In the genomic region with DNA sequence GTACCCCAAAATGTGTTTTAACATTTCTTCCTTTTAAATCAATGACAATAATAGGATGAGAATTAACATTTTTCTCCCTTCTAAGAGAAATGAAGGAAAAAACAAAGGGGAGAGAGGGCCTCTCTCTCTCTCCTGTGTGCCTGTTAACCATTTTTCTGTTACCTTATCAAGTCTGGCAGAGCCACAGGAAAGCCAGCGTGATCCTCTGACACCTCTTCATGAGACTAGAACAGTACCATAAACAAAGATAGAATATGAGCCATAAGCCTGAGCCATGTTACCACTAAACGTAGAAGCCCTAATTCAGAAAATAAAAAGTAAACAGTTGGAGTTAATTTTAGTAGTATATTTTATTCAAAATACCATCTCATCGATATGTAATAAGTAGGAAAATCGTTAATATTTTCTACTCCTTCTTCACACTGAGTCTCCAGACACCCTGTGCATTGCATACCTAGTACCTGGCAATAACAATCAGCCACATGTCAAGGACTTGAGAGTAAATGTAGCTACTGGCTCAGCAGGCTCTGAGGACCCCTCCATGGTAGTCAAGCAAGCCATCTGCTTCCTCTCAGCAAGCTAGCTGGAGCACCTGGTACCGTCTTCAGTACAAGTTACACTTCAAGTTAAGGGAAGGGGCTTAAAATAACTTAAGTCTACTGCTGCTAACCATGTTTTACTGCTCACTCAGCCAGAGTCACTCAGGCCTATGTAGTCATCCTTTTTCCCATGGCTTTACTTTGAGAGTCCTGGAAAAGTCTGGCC, we compare ENCODE assay signal across 8 mouse cellular contexts. TPM values are rescaled to one million over a fixed set of nuclear protein-coding genes. Genes with fewer than 3 reads are reported as not detected.
DNase-seq lines count a peak whose midpoint lies in the region; ATAC-seq and TF ChIP-seq lines count a peak whose summit lies in the region.

No protein-coding gene starts in this region.

- H3K4me2 ChIP-seq in embryonic facial prominence, embryonic 13.5 days: peak overlapping the region; percentile 85
- peak overlapping the region; percentile 98 for H3K4me2 ChIP-seq in hindbrain, embryonic 16.5 days (ENCODE audit: low read length)
- peak overlapping the region; percentile 99 for H3K4me2 ChIP-seq in midbrain, postnatal 0 days (ENCODE audit: low read depth, low read length, poor library complexity, severe bottlenecking)

- DNase-seq in liver, adult 2 months (ENCODE audit: extremely low read depth, low read depth, low spot score): no peak
- no peak for DNase-seq in liver
- peak; percentile 6 for DNase-seq in midbrain, postnatal 0 days (ENCODE audit: low spot score)
- no peak for DNase-seq in adrenal gland, postnatal 25 days
- no peak for DNase-seq in embryo, embryonic 9.5 days (ENCODE audit: extremely low spot score)

- no peak for TF ChIP-seq POLR2A in liver, adult 2 months (IDR thresholded peaks at IDR 0.05; ENCODE audit: extremely low read depth, insufficient read depth, low read length)

- H3K79me2 ChIP-seq in liver, adult 2 months (ENCODE audit: control insufficient read depth, insufficient read depth, low read length): peaks cover 47% of the 10 kb centered on the region

- no peak overlapping the region for H3K27ac ChIP-seq in liver, adult 2 months (replicated peaks; ENCODE audit: insufficient read depth, low read depth, low read length)
- H3K27ac ChIP-seq in embryonic facial prominence, embryonic 13.5 days: no peak overlapping the region
- H3K27ac ChIP-seq in hindbrain, embryonic 16.5 days (ENCODE audit: low read depth, low read length): no peak overlapping the region
- no peak overlapping the region for H3K27ac ChIP-seq in midbrain, postnatal 0 days (ENCODE audit: low read depth, low read length)

- TF ChIP-seq CTCF in liver, adult 2 months (IDR thresholded peaks at IDR 0.05; ENCODE audit: low read depth, low read length): no peak
- TF ChIP-seq CTCF in midbrain, postnatal 0 days (IDR thresholded peaks at IDR 0.05): no peak

- H3K36me3 ChIP-seq in liver, adult 2 months (ENCODE audit: control insufficient read depth, insufficient read depth, low read length): no peaks in the 10 kb centered on the region
- no peaks in the 10 kb centered on the region for H3K36me3 ChIP-seq in embryonic facial prominence, embryonic 13.5 days
- H3K36me3 ChIP-seq in hindbrain, embryonic 16.5 days (ENCODE audit: control insufficient read depth, insufficient read depth, low read length): no peaks in the 10 kb centered on the region
- no peaks in the 10 kb centered on the region for H3K36me3 ChIP-seq in midbrain, postnatal 0 days (ENCODE audit: insufficient read depth, low read length)

- H3K27me3 ChIP-seq in liver, adult 2 months (ENCODE audit: control insufficient read depth, insufficient read depth, low read length): no peaks in the 10 kb centered on the region
- no peaks in the 10 kb centered on the region for H3K27me3 ChIP-seq in embryonic facial prominence, embryonic 13.5 days
- no peaks in the 10 kb centered on the region for H3K27me3 ChIP-seq in hindbrain, embryonic 16.5 days (replicated peaks; ENCODE audit: control insufficient read depth, insufficient read depth, low read length)
- peaks cover 8% of the 10 kb centered on the region; the same call in 1 of the 2 replicates for H3K27me3 ChIP-seq in midbrain, postnatal 0 days (ENCODE audit: insufficient read depth, low read length)

- peak overlapping the region; percentile 97 for H3K4me3 ChIP-seq in liver, adult 2 months (ENCODE audit: insufficient read depth, low read depth, low read length)
- H3K4me3 ChIP-seq in embryonic facial prominence, embryonic 13.5 days: peak overlapping the region; percentile 81
- H3K4me3 ChIP-seq in hindbrain, embryonic 16.5 days (ENCODE audit: low read length): peak overlapping the region; percentile 86
- peak overlapping the region; percentile 69; the same call in 1 of the 2 replicates for H3K4me3 ChIP-seq in midbrain, postnatal 0 days (ENCODE audit: low read depth, low read length)

- peak overlapping the region; percentile 40; the same call in 1 of the 2 replicates for H3K9ac ChIP-seq in liver, adult 2 months (ENCODE audit: low read depth, low read length)
- H3K9ac ChIP-seq in embryonic facial prominence, embryonic 13.5 days: peak overlapping the region; percentile 87
- no peak overlapping the region for H3K9ac ChIP-seq in hindbrain, embryonic 16.5 days (ENCODE audit: low read depth, low read length)
- no peak overlapping the region for H3K9ac ChIP-seq in midbrain, postnatal 0 days (replicated peaks; ENCODE audit: low read length, poor library complexity, severe bottlenecking)

- H3K9me3 ChIP-seq in embryonic facial prominence, embryonic 13.5 days: no peaks in the 10 kb centered on the region
- no peaks in the 10 kb centered on the region for H3K9me3 ChIP-seq in hindbrain, embryonic 16.5 days (ENCODE audit: control insufficient read depth, low read length)
- H3K9me3 ChIP-seq in midbrain, postnatal 0 days (ENCODE audit: low read length): no peaks in the 10 kb centered on the region

- WGBS in liver, adult 2 months: 67% methylated on average over 5 of the region's 5 CpGs
- WGBS in embryonic facial prominence, embryonic 13.5 days: 65% methylated on average over 5 of the region's 5 CpGs
- 77% methylated on average over 5 of the region's 5 CpGs for WGBS in hindbrain, embryonic 16.5 days
- 77% methylated on average over 5 of the region's 5 CpGs for WGBS in midbrain, postnatal 0 days

- peaks cover 14% of the 10 kb centered on the region for H3K4me1 ChIP-seq in liver, adult 2 months (ENCODE audit: control insufficient read depth, insufficient read depth, low read length)
- H3K4me1 ChIP-seq in embryonic facial prominence, embryonic 13.5 days: peaks cover 36% of the 10 kb centered on the region
- peaks cover 8% of the 10 kb centered on the region for H3K4me1 ChIP-seq in hindbrain, embryonic 16.5 days (ENCODE audit: control insufficient read depth, insufficient read depth, low read depth, low read length)
- peaks cover 3% of the 10 kb centered on the region; the same call in 1 of the 2 replicates for H3K4me1 ChIP-seq in midbrain, postnatal 0 days (ENCODE audit: insufficient read depth, low read length)

- ATAC-seq in embryonic facial prominence, embryonic 13.5 days (ENCODE audit: insufficient number of reproducible peaks, insufficient read depth, low FRiP score, low TSS enrichment, low read depth): no peak
- ATAC-seq in hindbrain, embryonic 16.5 days: no peak
- ATAC-seq in midbrain, postnatal 0 days (ENCODE audit: low FRiP score): no peak
- ATAC-seq in megakaryocyte progenitor cell, adult 5-6 weeks (replicated peaks; ENCODE audit: poor library complexity): no peak

RNA-seq across cellular contexts. Expression of a gene that starts 2.2 kb away (rescaled TPM):
- total RNA-seq in liver, adult 2 months (2014; rRNA removed): 3.8 and 6.7 TPM in 2 replicates
- 3.3 TPM in 2 replicates for polyA plus RNA-seq in liver, adult 2 months (2012; rRNA removed)
- polyA plus RNA-seq in embryonic facial prominence, embryonic 13.5 days (2015; fragmentation: Nextera tagmentation; extraction: Ambion mirVana): 11.1 and 11.6 TPM in 2 replicates
- polyA plus RNA-seq in hindbrain, embryonic 16.5 days (2015; fragmentation: Nextera tagmentation; extraction: Ambion mirVana): 3.7 and 4.2 TPM in 2 replicates
- total RNA-seq in midbrain, postnatal 0 days (2014; rRNA removed): 2.8 and 4.1 TPM in 2 replicates
- polyA plus RNA-seq in midbrain, postnatal 0 days (2015; fragmentation: Nextera tagmentation; extraction: Ambion mirVana): 1.3 and 1.8 TPM in 2 replicates
- 13.9 and 15.3 TPM in 2 replicates for total RNA-seq in adrenal gland, postnatal 25 days (2021)
- total RNA-seq in megakaryocyte progenitor cell, adult 5-6 weeks (2015): 6.5 and 9.8 TPM in 2 replicates
- total RNA-seq in megakaryocyte progenitor cell, adult 5-6 weeks (2017): 4.9 and 5.1 TPM in 2 replicates

Comparison
In these comparisons a context has a peak if more than half of its experiments do, and no peak if none do; other contexts are left out.
1. H3K9ac ChIP-seq: peak in liver, adult 2 months (single experiment) and embryonic facial prominence, embryonic 13.5 days (single experiment); none in hindbrain, embryonic 16.5 days (single experiment) and midbrain, postnatal 0 days (single experiment).
2. Peak in every context shown above with its lines, with median percentiles within 50 percentile points of each other: H3K4me3 ChIP-seq and H3K4me2 ChIP-seq.